Mouse (Mus musculus) neutrophil, adult 83 days (primary cell): ENCODE measurements around the gene Prom1. TPM values are rescaled to one million over a fixed set of nuclear protein-coding genes. Genes with fewer than 3 reads are reported as not detected.

ENCODE experiments used
- total RNA-seq, 2 experiments: library from RNA; stranded (reverse); gene quantifications; one replicate each; pipeline ENCODE4 v1.2.4; 2023

The Prom1 gene
- total RNA-seq, result 10 to 100 TPM; 41.3 to 55.3 TPM

GRCm38 (mm10) chr5:44101231-44102110 is at the start of gene Prom1:
Gene Prom1 (minus strand): TSS chr5:44102032.

GRCm38 (mm10) chr5:43981620-43982019 is 120.2 kb downstream of the Prom1 start, which contains the start of gene Fgfbp1:
Gene Fgfbp1 (minus strand): TSS chr5:43981779.

Other genes starting within 250 kb of the Prom1 start
- under 1 TPM; 0.68 to 0.95 TPM for gene Cd38, start 233.5 kb downstream of the Prom1 start, total RNA-seq
- gene Gm7879, start 188.9 kb downstream of the Prom1 start, total RNA-seq, result 10 to 100 TPM in 1 of 2 experiments, 1 to 10 TPM in 1; 9.5 to 13.2 TPM
- gene Fgfbp1, start 120.3 kb downstream of the Prom1 start, total RNA-seq, result not detected
- 10 to 100 TPM; 53.1 to 57.5 TPM for gene Tapt1, start 124.6 kb upstream of the Prom1 start, total RNA-seq